Mouse (Mus musculus) ES-Bruce4 (cell line): ENCODE measurements at regions not wholly inside any gene's neighbourhood (a gene's known extent, or its start where the extent isn't known, plus 50 kb on each side); places are given as distances from the start of the nearest gene placed in this dataset.

ENCODE experiments used
- H3K27ac ChIP-seq: 2 replicates; pipeline ENCODE4 v1.5.1; 2012; ENCODE audit warnings: low read length, inconsistent platforms; ENCODE audit not compliant: insufficient read depth
- H3K27me3 ChIP-seq: 2 replicates; pipeline ENCODE4 v1.6.1; 2012; ENCODE audit warnings: mild to moderate bottlenecking, low read length, inconsistent platforms; ENCODE audit not compliant: control insufficient read depth, poor library complexity, insufficient read depth, severe bottlenecking
- H3K36me3 ChIP-seq: 2 replicates; pipeline ENCODE4 v1.6.1; 2012; ENCODE audit warnings: inconsistent platforms, mild to moderate bottlenecking, low read length, moderate library complexity; ENCODE audit not compliant: control insufficient read depth, poor library complexity, insufficient read depth, severe bottlenecking
- H3K4me1 ChIP-seq: one replicate; pipeline ENCODE4 v1.8.1; 2011; ENCODE audit warnings: low read length; ENCODE audit not compliant: control insufficient read depth, insufficient read depth
- H3K4me3 ChIP-seq: 2 replicates; pipeline ENCODE4 v1.5.1; 2011; ENCODE audit warnings: low read depth, mild to moderate bottlenecking, low read length
- H3K9ac ChIP-seq: 2 replicates; pipeline ENCODE4 v1.6.1; 2012; ENCODE audit warnings: low read depth, mild to moderate bottlenecking, inconsistent platforms; ENCODE audit not compliant: poor library complexity, severe bottlenecking
- H3K9me3 ChIP-seq: replicated peaks from 2 replicates; pipeline ENCODE4 v1.6.1; 2012; ENCODE audit warnings: mild to moderate bottlenecking, low read length, inconsistent platforms; ENCODE audit not compliant: control insufficient read depth, poor library complexity, insufficient read depth, severe bottlenecking
- CTCF ChIP-seq: IDR thresholded peaks from one replicate; pipeline ENCODE4 v1.8.1; 2011; ENCODE audit warnings: low read depth, low read length
- EP300 ChIP-seq: IDR thresholded peaks from 2 replicates; pipeline ENCODE4 v1.6.1; 2011; ENCODE audit warnings: low read depth, low read length; ENCODE audit not compliant: insufficient read depth
- POLR2A ChIP-seq: IDR thresholded peaks from one replicate; pipeline ENCODE4 v1.8.1; 2011; ENCODE audit warnings: low read length; ENCODE audit not compliant: insufficient read depth

DNA sequence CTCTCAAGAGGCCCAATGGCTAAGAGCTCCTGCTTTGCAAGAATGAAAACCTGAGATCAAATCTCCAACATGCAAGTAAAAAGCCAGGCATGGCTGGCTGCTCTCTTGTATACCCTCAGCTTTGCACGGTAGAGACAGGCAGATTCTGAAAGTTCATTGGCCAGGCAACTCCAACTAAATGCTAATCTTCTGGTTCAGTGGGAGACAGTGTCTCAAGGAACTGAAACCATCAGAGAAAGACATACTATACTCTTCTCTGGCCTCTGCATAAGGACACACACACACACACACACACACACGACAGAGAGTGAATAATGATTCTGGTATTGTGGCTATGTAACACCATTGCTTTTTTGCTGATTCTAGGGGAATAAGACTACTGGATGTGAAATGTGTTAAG lies 91.6 kb upstream of the Tbl1xr1 start:
- H3K9me3 ChIP-seq: peaks cover 7% of the 10 kb centered on the region
- TF ChIP-seq CTCF (no peak), POLR2A (no peak), EP300 (no peak)
- no peaks in the 10 kb centered on the region for H3K27me3 ChIP-seq
- no peak overlapping the region for H3K27ac ChIP-seq
- H3K4me1 ChIP-seq: no peaks in the 10 kb centered on the region
- H3K9ac ChIP-seq: no peak overlapping the region
- H3K4me3 ChIP-seq: no peak overlapping the region
- H3K36me3 ChIP-seq: no peaks in the 10 kb centered on the region

- Histone ChIP-seq H3K4me3 (no peak overlapping the region), H3K4me1 (no peaks in the 10 kb centered on the region), H3K36me3 (no peaks in the 10 kb centered on the region), H3K27me3 (no peaks in the 10 kb centered on the region), H3K9ac (no peak overlapping the region), H3K27ac (no peak overlapping the region), H3K9me3 (peaks cover 4% of the 10 kb centered on the region)
- no peak for TF ChIP-seq CTCF
Observed at GRCm38 (mm10) chr3:21986164-21986892, 90.1 kb upstream of the Tbl1xr1 start.

GRCm38 (mm10) chr3:21986893-21987250 lies 89.6 kb upstream of the Tbl1xr1 start:
- H3K27ac ChIP-seq: no peak overlapping the region
- no peaks in the 10 kb centered on the region for H3K4me1 ChIP-seq
- H3K4me3 ChIP-seq: no peak overlapping the region
- no peak for TF ChIP-seq EP300
- TF ChIP-seq CTCF: no peak
- no peak for TF ChIP-seq POLR2A
- no peaks in the 10 kb centered on the region for H3K9me3 ChIP-seq
- no peak overlapping the region for H3K9ac ChIP-seq
- no peaks in the 10 kb centered on the region for H3K36me3 ChIP-seq
- no peaks in the 10 kb centered on the region for H3K27me3 ChIP-seq

DNA sequence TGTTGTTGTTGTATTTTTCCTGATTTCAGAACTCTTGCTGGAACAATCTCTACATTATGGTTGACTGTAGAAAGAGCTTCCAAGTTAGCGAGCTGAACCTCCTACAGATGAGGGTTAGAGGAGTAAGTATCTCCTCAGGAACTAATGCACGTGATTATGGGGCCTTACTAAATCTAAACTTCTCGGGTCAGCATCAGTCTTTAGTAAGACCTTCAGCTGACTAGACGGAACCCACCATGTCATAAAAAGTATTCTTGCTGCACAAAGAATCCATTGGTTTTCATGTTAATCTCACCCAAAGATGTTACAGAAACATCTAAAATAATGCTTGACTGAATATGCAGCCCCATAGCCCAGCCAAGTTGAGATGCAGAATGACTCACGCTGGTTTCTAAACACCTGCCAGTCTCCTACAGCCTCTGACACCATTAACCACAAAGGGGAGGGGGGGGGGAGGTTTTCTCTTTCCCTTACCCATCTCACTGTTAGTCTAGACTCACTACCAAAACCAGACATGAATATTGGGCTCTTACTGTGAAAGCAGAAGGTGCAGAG lies 88.9 kb upstream of the Tbl1xr1 start:
- Histone ChIP-seq H3K9ac (no peak overlapping the region), H3K27me3 (no peaks in the 10 kb centered on the region), H3K27ac (no peak overlapping the region), H3K9me3 (no peaks in the 10 kb centered on the region), H3K36me3 (no peaks in the 10 kb centered on the region), H3K4me3 (no peak overlapping the region), H3K4me1 (no peaks in the 10 kb centered on the region)
- TF ChIP-seq POLR2A (no peak), EP300 (no peak), CTCF (no peak)

DNA sequence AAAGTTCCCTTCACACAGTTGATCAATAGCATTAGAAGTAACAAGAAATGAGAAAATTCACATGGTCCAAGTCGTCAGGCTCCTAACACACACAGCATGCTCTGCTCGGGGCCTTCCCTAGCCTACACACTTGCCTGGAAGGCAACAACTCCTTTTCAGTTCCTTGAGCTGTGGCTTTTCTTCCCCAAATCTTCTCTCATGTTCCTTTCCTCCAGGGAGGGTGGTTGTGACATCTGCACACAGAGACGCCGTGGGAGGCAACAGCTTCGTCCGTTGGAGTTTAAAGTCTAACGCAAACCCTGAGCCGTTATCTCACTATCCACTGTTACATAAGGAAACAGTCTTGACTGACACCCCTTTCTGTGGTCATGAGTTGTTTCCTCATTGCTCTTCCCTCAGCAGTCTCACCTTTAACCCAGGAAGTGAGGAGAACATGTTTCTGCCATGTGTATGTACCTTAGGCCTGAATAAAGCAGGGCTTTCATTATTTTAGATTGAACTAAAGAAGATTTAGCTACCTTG lies 88.4 kb upstream of the Tbl1xr1 start:
- TF ChIP-seq POLR2A (no peak), EP300 (no peak), CTCF (no peak)
- Histone ChIP-seq H3K4me1 (no peaks in the 10 kb centered on the region), H3K4me3 (no peak overlapping the region), H3K9ac (no peak overlapping the region), H3K9me3 (no peaks in the 10 kb centered on the region), H3K36me3 (no peaks in the 10 kb centered on the region), H3K27ac (no peak overlapping the region), H3K27me3 (no peaks in the 10 kb centered on the region)

DNA sequence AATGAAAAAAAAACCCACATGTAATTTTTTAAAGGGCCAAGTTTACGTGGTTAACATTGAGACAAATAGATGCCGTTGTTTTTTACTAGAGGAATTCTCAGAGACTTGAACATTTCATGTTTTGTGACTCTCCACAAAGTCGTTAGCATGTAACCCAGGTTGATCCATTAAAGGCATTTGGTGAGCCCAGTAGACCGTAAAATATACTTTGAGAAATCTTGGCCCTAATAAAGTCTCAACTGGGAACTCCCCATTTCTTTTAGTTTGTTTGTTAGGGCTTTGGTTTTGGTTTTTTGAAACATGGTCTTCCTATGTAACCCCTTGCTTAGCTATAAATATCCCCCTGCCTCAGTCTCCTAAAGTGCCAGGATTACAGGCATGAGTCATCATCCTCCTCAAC lies 85.9 kb upstream of the Tbl1xr1 start:
- no peak for TF ChIP-seq POLR2A
- no peak for TF ChIP-seq CTCF
- no peak for TF ChIP-seq EP300
- H3K27ac ChIP-seq: no peak overlapping the region
- H3K9me3 ChIP-seq: no peaks in the 10 kb centered on the region
- H3K9ac ChIP-seq: no peak overlapping the region
- no peaks in the 10 kb centered on the region for H3K36me3 ChIP-seq
- H3K27me3 ChIP-seq: no peaks in the 10 kb centered on the region
- H3K4me3 ChIP-seq: no peak overlapping the region
- no peaks in the 10 kb centered on the region for H3K4me1 ChIP-seq
